Mouse (Mus musculus) 416B (cell line): ENCODE data around the gene Olfr1241.

Source experiments
- DNase-seq: peaks from one replicate; pipeline ENCODE4 v3.0.0; 2011; ENCODE audit warnings: low read depth

The Olfr1241 gene

DNA sequence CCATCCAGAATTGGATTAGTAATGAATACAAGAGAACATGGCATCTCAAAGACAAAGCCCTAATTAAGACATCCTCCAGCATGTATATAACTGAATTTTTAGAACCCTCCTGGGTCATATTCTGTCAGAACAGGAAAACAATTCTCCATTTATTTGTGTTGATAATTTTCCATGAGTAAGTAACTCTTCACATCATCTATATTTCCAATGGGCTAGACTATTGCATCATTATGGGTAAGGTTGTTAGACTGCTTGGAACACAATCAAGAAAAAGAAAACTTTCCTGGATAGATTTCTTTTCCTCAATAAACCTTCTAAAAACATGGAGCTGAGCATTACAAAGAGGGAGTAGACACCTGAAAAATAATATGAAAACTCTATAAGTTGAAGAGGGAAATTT is at the start of gene Olfr1241:
TSS of gene Olfr1241 (minus strand) at position 101 of the 400 bp plus-strand sequence.
- no peak for DNase-seq

DNA sequence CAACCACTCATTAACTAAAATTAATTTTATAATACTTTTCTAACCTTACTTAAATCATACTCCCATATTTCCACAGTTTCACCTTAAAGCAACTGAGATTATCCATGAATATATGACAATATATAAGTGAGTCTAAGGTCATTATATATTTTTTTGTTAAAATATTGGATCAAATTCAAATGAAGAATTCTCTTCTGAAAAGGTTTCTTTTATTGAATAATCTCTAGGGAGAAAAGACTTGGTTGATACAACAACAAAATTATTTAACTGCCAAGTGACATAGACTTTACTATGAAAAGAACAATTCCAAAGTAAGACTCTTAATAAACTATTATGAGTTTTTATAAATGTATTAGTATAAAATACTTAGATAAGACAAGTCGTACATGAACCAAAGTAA is 44.5 kb upstream of the Olfr1241 start, which contains the start of gene Olfr1243:
TSS of gene Olfr1243 (minus strand) at position 101 of the 400 bp plus-strand sequence.
- no peak for DNase-seq

DNA sequence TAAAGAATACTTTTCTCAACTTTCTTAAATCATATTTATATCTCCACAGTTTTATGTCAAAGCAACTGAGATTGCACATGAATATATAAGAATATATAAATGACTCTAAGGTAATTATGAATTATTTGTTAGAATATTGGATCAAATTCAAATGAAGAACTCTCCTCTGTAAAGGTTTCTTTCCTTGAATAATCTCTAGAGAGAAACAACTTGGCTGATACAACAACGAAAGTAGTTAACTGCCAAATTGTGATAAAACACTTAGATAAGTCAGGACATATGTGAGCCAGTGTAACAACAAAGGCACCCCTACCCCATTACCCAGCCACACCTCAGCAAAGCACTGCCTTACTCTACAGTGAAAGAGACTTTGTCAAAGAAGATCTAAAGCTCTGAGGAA is 11.3 kb upstream of the Olfr1241 start, which contains the start of gene Olfr1242:
TSS of gene Olfr1242 (minus strand) at position 101 of the 400 bp plus-strand sequence.
- DNase-seq, result no peak

DNA sequence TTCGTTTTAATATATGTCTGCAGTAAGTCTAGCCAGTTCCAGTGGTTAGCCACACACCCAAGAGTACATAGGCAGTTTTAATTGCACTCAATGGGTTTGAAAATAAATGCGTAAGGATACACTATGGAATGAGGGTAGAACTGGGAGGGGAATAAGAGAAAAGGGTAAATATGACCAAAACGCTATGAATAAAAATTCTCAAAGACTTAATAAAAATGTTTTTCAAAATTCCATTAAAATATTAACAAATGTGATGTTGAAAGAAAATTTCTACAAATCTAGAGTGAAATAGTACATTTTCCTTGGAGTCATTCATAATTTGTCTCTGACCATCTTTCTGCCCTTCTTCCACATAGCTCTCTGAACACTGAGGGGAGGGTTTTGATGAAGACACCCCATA is 44.0 kb downstream of the Olfr1241 start, which contains the start of gene Olfr1240:
TSS of gene Olfr1240 (minus strand) at position 101 of the 400 bp plus-strand sequence.
- no peak for DNase-seq
